Mouse (Mus musculus) heart, embryonic 10.5 days (tissue): ENCODE data around the gene Tmem107. TPM values are rescaled to one million over a fixed set of nuclear protein-coding genes. Genes with fewer than 3 reads are reported as not detected.

ENCODE experiments used
- DNase-seq: peaks from one replicate; pipeline ENCODE4 v3.0.0-alpha.2; 2017; ENCODE audit warnings: low spot score
- H3K27ac ChIP-seq: fragments of 300-500 bp; sonication (generic); 2 replicates; pipeline ENCODE4 v1.5.1; 2016; ENCODE audit warnings: mild to moderate bottlenecking
- H3K27me3 ChIP-seq: fragments of 300-500 bp; sonication (generic); 2 replicates; pipeline ENCODE4 v1.6.1; 2016; ENCODE audit warnings: mild to moderate bottlenecking; ENCODE audit not compliant: poor library complexity, insufficient read depth, severe bottlenecking
- H3K36me3 ChIP-seq: fragments of 300-500 bp; sonication (generic); 2 replicates; pipeline ENCODE4 v1.6.1; 2016; ENCODE audit warnings: mild to moderate bottlenecking, moderate library complexity
- H3K4me1 ChIP-seq: fragments of 300-500 bp; sonication (generic); 2 replicates; pipeline ENCODE4 v1.6.1; 2016; ENCODE audit warnings: mild to moderate bottlenecking
- H3K4me3 ChIP-seq: fragments of 300-500 bp; sonication (generic); 2 replicates; pipeline ENCODE4 v1.5.1; 2016; ENCODE audit warnings: mild to moderate bottlenecking, moderate library complexity
- H3K9me3 ChIP-seq: fragments of 300-500 bp; sonication (generic); 2 replicates; pipeline ENCODE4 v1.6.1; 2016; ENCODE audit warnings: mild to moderate bottlenecking, moderate library complexity
- WGBS: fragments of 180-500 bp; shearing (Covaris S2); methylation state at CpG from one replicate; pipeline ENCODE4 v1.1.7; 2016; 5-methylcytosine and 5-hydroxymethylcytosine counted together
- polyA plus RNA-seq: library from polyadenylated mRNA; unstranded; fragments of >200 nt; fragmentation: Nextera tagmentation; extraction: Ambion mirVana; gene quantifications from 2 replicates; pipeline ENCODE4 v1.2.1, GENCODE M21; 2016

Tmem107 gene
- polyA plus RNA-seq, 1 experiment from 2014 or later = 30.4 TPM

DNA sequence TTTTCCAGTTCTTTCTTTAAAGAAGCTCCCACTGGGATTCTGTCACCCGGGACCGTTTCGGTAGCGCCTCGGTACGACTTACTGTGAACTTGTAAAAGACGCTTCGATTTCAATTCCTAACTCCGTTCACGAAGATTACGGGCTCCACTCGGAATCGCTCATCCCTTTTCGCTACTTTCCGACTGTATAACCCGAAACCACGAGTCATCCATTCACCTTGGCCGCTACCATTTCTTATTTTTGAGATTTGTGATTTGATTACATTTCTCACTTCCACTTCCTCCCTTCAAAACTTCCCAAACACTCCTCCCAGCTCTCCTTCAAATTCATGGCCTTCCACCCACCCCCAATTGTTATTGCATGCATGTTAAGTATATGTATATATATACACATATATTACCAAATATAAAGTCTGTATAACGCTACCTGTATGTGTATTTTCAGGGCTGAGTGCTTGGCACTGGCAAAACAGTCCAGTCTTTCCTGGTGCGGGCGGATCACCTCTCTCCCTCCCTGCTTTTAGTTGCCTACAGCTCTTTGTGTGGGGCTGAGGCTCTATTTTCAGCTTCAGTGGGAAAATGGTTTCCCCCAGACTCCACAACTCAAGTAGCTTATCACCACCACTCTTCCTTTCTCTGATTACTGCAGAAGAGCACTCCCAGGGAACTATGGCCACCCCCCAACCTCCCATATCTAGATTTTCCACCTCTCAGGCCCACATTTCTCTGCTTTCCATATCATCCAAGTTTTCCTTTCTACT, 40.6 kb downstream of the Tmem107 start:
- H3K27me3 ChIP-seq = peaks cover 26% of the 10 kb centered on the region
- no peak for DNase-seq

DNA sequence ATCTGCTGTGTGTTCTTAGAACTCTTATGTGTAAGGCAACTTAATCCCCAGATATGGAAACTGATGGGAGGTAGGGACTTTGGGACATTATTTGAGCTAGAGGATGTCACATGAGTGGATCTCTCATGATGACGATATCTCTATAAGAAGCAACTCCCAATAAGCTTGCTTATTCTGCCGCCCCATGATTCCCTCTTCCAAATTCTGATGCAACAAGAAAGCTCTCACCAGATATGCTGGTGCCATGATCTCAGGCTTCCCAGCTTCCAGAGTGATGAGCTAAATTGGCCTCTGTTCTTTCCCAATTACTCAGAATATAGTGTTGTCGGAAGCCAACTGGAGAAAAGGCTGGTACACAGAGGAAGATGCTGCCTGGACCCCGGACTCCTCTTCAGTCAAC, 41.3 kb downstream of the Tmem107 start:
- Histone ChIP-seq H3K27me3 (peaks cover 32% of the 10 kb centered on the region), H3K4me1 (peaks cover 27% of the 10 kb centered on the region), H3K4me3 (peak overlapping the region; percentile 65), H3K27ac (peak overlapping the region; percentile 86), H3K9me3 (no peaks in the 10 kb centered on the region), H3K36me3 (peaks cover 28% of the 10 kb centered on the region)
- 44% methylated on average over 4 of the region's 4 CpGs for WGBS
- no peak for DNase-seq

More for the DNA sequence above, 40.6 kb downstream of the Tmem107 start:
- peaks cover 26% of the 10 kb centered on the region for H3K4me1 ChIP-seq
- 3% methylated on average over 21 of the region's 21 CpGs for WGBS
- no peaks in the 10 kb centered on the region for H3K9me3 ChIP-seq
- peaks cover 34% of the 10 kb centered on the region for H3K36me3 ChIP-seq
- peak overlapping the region; percentile 86 for H3K27ac ChIP-seq
- H3K4me3 ChIP-seq = peak overlapping the region; percentile 65

- 62% methylated on average over 3 of the region's 3 CpGs for WGBS
- no peaks in the 10 kb centered on the region for H3K9me3 ChIP-seq
- H3K27me3 ChIP-seq = peaks cover 33% of the 10 kb centered on the region
- peaks cover 35% of the 10 kb centered on the region for H3K4me1 ChIP-seq
- H3K4me3 ChIP-seq = no peak overlapping the region
- H3K27ac ChIP-seq = no peak overlapping the region
- peaks cover 6% of the 10 kb centered on the region for H3K36me3 ChIP-seq
- no peak for DNase-seq
These were observed 43.4 kb downstream of the Tmem107 start for GRCm38 (mm10) chr11:69114018-69114417.

- H3K4me3 ChIP-seq = no peak overlapping the region
- 76% methylated on average over 3 of the region's 3 CpGs for WGBS
These were observed 44.0 kb downstream of the Tmem107 start for GRCm38 (mm10) chr11:69114621-69115020.

DNA sequence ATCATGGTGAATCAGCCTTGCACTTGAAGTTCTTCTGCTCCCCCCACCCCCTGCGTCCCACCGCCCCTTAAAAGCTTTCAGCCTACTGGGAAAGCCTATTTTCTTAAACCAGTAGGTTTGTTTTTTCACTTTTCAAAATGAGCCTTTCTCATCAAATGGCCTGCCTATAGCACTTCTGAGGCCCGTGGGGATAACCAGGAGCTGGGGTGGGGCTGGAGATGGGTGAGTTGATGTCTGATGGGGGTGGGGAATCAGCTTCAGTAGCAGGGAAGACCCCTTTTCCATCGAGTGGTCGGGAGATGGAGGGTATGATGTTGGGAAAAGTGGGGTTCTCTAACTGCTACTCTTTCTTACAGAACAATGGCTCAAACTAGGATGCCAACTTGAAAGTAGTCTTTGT, 46.2 kb downstream of the Tmem107 start:
- 41% methylated on average over 5 of the region's 5 CpGs for WGBS
- Histone ChIP-seq H3K27me3 (peaks cover 33% of the 10 kb centered on the region), H3K27ac (no peak overlapping the region)

More at GRCm38 (mm10) chr11:69114621-69115020, 44.0 kb downstream of the Tmem107 start:
- Histone ChIP-seq H3K4me1 (peaks cover 35% of the 10 kb centered on the region), H3K27ac (no peak overlapping the region), H3K9me3 (no peaks in the 10 kb centered on the region), H3K27me3 (peaks cover 33% of the 10 kb centered on the region), H3K36me3 (peaks cover under 1% of the 10 kb centered on the region; the same call in 1 of the 2 replicates)
- no peak for DNase-seq

DNA sequence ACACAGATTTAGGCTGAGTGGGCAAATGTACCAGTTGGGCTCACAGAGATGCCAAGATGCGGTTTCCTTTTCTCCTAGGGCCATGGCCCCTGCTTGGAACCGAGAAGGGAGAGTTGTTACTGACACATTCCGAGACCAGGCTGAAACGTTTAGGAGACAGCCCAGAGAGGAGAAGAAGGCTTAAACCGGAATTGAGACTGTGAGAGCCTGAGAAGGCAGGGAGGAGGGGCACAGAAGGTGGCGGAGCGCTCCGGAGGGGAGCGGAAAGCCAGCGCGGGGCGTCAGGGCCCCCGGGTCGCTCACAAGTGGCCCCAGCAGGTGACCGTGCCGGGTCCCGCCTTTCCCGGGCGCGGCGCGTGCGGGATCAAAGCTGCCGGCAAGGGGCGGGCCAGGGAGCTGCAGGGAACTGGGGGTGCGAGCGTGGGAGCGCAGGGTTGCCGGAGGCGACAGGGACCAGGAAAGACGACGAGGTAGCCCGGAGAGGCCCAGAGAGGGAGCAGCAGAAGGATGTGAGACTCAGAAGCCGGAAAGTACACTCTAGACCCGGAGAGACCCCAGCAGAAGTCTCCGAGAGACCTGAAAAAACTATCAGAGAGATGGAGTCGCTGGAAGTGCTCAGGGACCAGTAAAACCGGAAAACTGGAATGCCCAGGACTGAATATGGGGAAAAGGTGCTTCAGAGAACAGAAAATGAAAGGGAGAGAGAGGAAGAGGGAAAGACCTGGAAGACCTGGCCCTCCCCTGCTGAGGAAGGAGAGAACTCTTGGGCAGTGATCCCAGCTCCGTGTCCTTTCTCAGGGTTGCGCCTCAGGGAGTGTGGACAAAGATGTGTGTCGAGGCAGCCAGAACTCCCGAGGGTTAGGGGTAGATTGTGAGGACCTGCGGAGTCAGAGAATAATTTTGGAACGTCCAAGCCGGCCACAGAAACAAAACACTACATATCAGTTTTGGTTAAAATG, 47.4 kb downstream of the Tmem107 start:
- H3K4me3 ChIP-seq = peak overlapping the region; percentile 86
- H3K4me1 ChIP-seq = peaks cover 52% of the 10 kb centered on the region
- DNase-seq = peak; percentile 87
- H3K27ac ChIP-seq = peak overlapping the region; percentile 91
- WGBS = under 1% methylated on average over 45 of the region's 45 CpGs
- peaks cover 33% of the 10 kb centered on the region for H3K27me3 ChIP-seq
- no peaks in the 10 kb centered on the region for H3K36me3 ChIP-seq
- no peaks in the 10 kb centered on the region for H3K9me3 ChIP-seq

More for the DNA sequence above, 46.2 kb downstream of the Tmem107 start:
- H3K36me3 ChIP-seq = no peaks in the 10 kb centered on the region
- no peak overlapping the region for H3K4me3 ChIP-seq
- no peak for DNase-seq
- peaks cover 49% of the 10 kb centered on the region for H3K4me1 ChIP-seq
- no peaks in the 10 kb centered on the region for H3K9me3 ChIP-seq

GRCm38 (mm10) chr11:69118765-69119164, 48.2 kb downstream of the Tmem107 start:
- H3K4me1 ChIP-seq = peaks cover 52% of the 10 kb centered on the region
- under 1% methylated on average over 15 of the region's 15 CpGs for WGBS

GRCm38 (mm10) chr11:69119446-69120155, 49.0 kb downstream of the Tmem107 start:
- Histone ChIP-seq H3K27me3 (peaks cover 23% of the 10 kb centered on the region), H3K9me3 (no peaks in the 10 kb centered on the region), H3K4me1 (peaks cover 52% of the 10 kb centered on the region), H3K4me3 (peak overlapping the region; percentile 86), H3K27ac (peak overlapping the region; percentile 50; the same call in 1 of the 2 replicates), H3K36me3 (no peaks in the 10 kb centered on the region)
- WGBS = 28% methylated on average over 14 of the region's 14 CpGs
- DNase-seq = no peak

More at GRCm38 (mm10) chr11:69118765-69119164, 48.2 kb downstream of the Tmem107 start:
- no peaks in the 10 kb centered on the region for H3K36me3 ChIP-seq
- peaks cover 31% of the 10 kb centered on the region for H3K27me3 ChIP-seq
- 0 out of 2 replicates have a peak overlapping the region, but pooled peaks have one; percentile 19 for H3K27ac ChIP-seq
- H3K4me3 ChIP-seq = peak overlapping the region; percentile 86
- H3K9me3 ChIP-seq = no peaks in the 10 kb centered on the region
- peak; percentile 90 for DNase-seq

- Histone ChIP-seq H3K36me3 (no peaks in the 10 kb centered on the region), H3K9me3 (no peaks in the 10 kb centered on the region), H3K27ac (peak within 1 kb of the TSS; percentile 88), H3K27me3 (peaks cover 16% of the 10 kb centered on the region), H3K4me1 (peaks cover 52% of the 10 kb centered on the region), H3K4me3 (peak within 1 kb of the TSS; percentile 86)
- WGBS = under 1% methylated on average over 27 of the region's 27 CpGs
- no peak for DNase-seq
These were observed 49.8 kb downstream of the Tmem107 start, which contains the start of gene Hes7 for GRCm38 (mm10) chr11:69120221-69121000. Hes7 (plus strand) TSS chr11:69120404.

DNA sequence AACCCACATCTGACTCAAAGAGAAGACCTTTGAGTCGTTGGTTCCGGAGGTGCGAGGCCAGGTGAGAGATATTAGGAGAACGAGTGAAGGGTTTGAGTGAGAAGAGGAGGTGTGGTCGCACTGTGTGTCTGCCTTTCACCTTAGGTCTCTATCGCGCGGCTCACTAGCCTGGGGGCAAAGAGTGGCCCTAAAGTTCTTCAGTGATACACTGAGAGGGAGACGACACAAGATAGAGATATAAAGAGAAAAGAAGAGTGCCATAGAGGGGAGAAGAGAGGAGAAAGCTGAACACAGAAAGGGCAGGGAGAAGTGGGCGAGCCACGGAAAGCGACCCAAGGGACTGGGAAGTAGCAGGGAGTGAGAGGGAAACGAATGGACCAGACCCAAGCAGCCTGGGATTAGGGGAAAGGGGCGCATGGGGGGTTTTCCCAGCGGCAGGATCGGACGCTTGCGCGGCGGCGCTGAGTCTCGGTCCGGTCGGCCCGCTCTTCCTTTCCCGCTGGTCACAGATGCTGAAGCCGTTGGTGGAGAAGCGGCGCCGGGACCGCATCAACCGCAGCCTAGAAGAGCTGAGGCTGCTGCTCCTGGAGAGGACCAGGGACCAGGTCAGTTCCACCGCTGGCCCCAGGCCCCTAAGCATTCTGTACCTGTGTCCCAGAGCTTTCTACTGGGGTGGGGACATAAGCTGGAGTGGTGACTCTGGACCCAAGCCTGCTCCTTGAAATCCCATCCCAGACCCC, 50.6 kb downstream of the Tmem107 start:
- Histone ChIP-seq H3K4me1 (peaks cover 60% of the 10 kb centered on the region), H3K9me3 (no peaks in the 10 kb centered on the region), H3K36me3 (no peaks in the 10 kb centered on the region), H3K27me3 (peaks cover 8% of the 10 kb centered on the region), H3K27ac (peak overlapping the region; percentile 88), H3K4me3 (peak overlapping the region; percentile 86)
- DNase-seq = peak; percentile 83
- whole genome bisulfite sequencing = under 1% methylated on average over 33 of the region's 33 CpGs

DNA sequence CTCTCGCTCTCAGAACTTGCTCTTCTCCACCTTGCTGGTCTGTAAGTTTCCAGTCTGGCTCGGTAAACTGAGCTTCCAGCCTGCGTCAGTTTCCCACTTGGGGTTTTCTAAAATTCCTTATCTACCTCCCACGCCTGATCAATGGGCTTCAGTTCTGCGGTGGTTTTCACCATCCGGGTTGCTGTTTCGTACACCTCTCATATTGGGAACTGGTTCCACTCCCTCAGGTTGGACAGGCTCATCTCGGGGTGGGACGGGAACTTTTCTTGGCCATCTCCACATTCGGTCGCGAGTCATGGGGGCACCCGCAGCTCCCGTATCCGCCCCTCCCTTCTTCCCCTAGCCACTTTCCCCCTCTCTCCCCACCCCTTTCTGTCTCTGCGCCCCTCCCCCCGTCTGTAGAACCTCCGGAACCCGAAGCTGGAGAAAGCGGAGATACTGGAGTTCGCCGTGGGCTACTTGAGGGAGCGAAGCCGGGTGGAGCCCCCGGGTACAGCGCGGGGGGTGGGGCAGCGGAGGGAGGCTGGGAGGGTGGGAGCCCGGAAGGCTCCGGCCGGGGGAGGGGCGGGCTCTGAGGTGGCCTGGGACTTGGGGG, 51.2 kb downstream of the Tmem107 start:
- Histone ChIP-seq H3K36me3 (no peaks in the 10 kb centered on the region), H3K27me3 (peaks cover 1% of the 10 kb centered on the region; the same call in 1 of the 2 replicates), H3K27ac (peak overlapping the region; percentile 88), H3K4me1 (peaks cover 64% of the 10 kb centered on the region), H3K9me3 (no peaks in the 10 kb centered on the region), H3K4me3 (peak overlapping the region; percentile 86)
- peak; percentile 82 for DNase-seq
- WGBS = under 1% methylated on average over 32 of the region's 32 CpGs
